Comparison of ENCODE assay signal across 9 mouse cellular contexts in the genomic region with DNA sequence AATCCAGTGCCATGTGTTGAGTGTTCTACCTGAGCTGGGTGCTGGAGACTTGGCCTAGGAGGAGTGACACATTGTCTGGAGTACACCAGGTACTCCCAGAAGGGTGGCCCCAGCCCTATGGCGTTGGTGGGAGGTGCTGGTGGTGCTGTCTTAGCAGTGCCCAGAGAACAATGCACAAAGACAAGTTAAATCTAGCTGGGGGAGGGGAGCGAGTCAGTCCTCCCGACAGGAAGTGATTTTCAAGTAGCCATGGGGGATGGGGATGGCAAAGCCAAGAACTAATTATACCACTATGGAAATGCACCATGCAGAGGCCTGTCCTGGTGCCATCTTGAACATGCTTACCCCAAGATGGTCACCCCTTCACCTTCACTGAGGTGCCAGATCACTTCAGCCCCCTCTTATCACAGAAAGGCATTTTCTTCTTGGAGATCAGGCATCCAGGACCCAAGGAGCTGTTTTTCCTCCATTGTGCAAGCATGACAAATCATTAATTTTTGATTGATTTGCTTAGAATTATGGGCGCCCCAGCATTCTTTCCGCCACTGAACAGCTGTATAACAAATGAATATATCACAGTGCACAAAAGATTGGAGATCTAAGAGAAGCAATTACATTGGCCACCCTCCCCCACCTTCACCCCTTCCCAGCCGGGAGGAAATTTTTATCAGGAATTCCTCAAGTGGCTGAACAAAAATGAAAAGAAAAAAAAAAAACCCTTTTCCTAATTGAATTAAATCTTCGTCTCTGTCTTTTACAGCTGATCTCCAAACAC.
DNase-seq lines count a peak whose midpoint lies in the region; ATAC-seq and TF ChIP-seq lines count a peak whose summit lies in the region.
"Had no signal": no experiment of that assay in that cellular context is flagged by ENCODE, and none has a peak within 500 bp of the region (broad histone marks: within the 10 kb centered on the region; RNA-seq: fewer than 3 reads in every experiment).

No protein-coding gene starts in this region.

- no peak overlapping the region for H3K9ac ChIP-seq in forebrain, postnatal 0 days
- H3K9ac ChIP-seq in hindbrain, embryonic 14.5 days: no peak overlapping the region
- H3K9ac ChIP-seq in midbrain, embryonic 14.5 days (replicated peaks; ENCODE audit: low read length): no peak overlapping the region
- no peak overlapping the region for H3K9ac ChIP-seq in liver, postnatal 0 days (replicated peaks)

- WGBS in forebrain, embryonic 10.5 days: 53% methylated on average over 7 of the region's 7 CpGs
- 34% methylated on average over 7 of the region's 7 CpGs for WGBS in forebrain, postnatal 0 days
- 14% methylated on average over 7 of the region's 7 CpGs for WGBS in hindbrain, embryonic 14.5 days
- WGBS in midbrain, embryonic 14.5 days: 15% methylated on average over 7 of the region's 7 CpGs
- 51% methylated on average over 7 of the region's 7 CpGs for WGBS in liver, postnatal 0 days (ENCODE audit: insufficient replicate concordance)

- no peak overlapping the region for H3K4me3 ChIP-seq in forebrain, embryonic 10.5 days
- H3K4me3 ChIP-seq in forebrain, postnatal 0 days (ENCODE audit: low read depth, low read length): no peak overlapping the region
- no peak overlapping the region for H3K4me3 ChIP-seq in hindbrain, embryonic 14.5 days (replicated peaks; ENCODE audit: low read length)
- no peak overlapping the region for H3K4me3 ChIP-seq in midbrain, embryonic 14.5 days (replicated peaks; ENCODE audit: low read depth, low read length)
- no peak overlapping the region for H3K4me3 ChIP-seq in liver, postnatal 0 days (ENCODE audit: low read depth, low read length)

- H3K27me3 ChIP-seq in forebrain, embryonic 10.5 days (ENCODE audit: poor library complexity, severe bottlenecking): no peaks in the 10 kb centered on the region
- no peaks in the 10 kb centered on the region for H3K27me3 ChIP-seq in forebrain, postnatal 0 days (ENCODE audit: insufficient read depth, low read length)
- H3K27me3 ChIP-seq in hindbrain, embryonic 14.5 days (ENCODE audit: control insufficient read depth, insufficient read depth, low read length): no peaks in the 10 kb centered on the region
- H3K27me3 ChIP-seq in midbrain, embryonic 14.5 days (ENCODE audit: control insufficient read depth, insufficient read depth, low read length): no peaks in the 10 kb centered on the region
- H3K27me3 ChIP-seq in liver, postnatal 0 days (ENCODE audit: insufficient read depth, low read length): no peaks in the 10 kb centered on the region

- peaks cover 43% of the 10 kb centered on the region for H3K4me1 ChIP-seq in forebrain, embryonic 10.5 days
- H3K4me1 ChIP-seq in forebrain, postnatal 0 days (ENCODE audit: insufficient read depth): no peaks in the 10 kb centered on the region
- peaks cover 38% of the 10 kb centered on the region for H3K4me1 ChIP-seq in hindbrain, embryonic 14.5 days (replicated peaks; ENCODE audit: control insufficient read depth, insufficient read depth, low read length)
- H3K4me1 ChIP-seq in midbrain, embryonic 14.5 days (ENCODE audit: control insufficient read depth, insufficient read depth, low read length): peaks cover 36% of the 10 kb centered on the region
- H3K4me1 ChIP-seq in liver, postnatal 0 days (ENCODE audit: insufficient read depth): peaks cover 15% of the 10 kb centered on the region; the same call in 1 of the 2 replicates

- H3K27ac ChIP-seq in forebrain, embryonic 10.5 days: peak overlapping the region; percentile 77
- H3K27ac ChIP-seq in forebrain, postnatal 0 days (ENCODE audit: low read depth, low read length): no peak overlapping the region
- H3K27ac ChIP-seq in hindbrain, embryonic 14.5 days: peak overlapping the region; percentile 80
- H3K27ac ChIP-seq in midbrain, embryonic 14.5 days (replicated peaks; ENCODE audit: low read depth, low read length): peak overlapping the region; percentile 72
- no peak overlapping the region for H3K27ac ChIP-seq in liver, postnatal 0 days (ENCODE audit: low read depth)

- no peaks in the 10 kb centered on the region for H3K9me3 ChIP-seq in forebrain, embryonic 10.5 days
- no peaks in the 10 kb centered on the region for H3K9me3 ChIP-seq in forebrain, postnatal 0 days (ENCODE audit: low read length)
- no peaks in the 10 kb centered on the region for H3K9me3 ChIP-seq in hindbrain, embryonic 14.5 days (ENCODE audit: control insufficient read depth, low read length)
- no peaks in the 10 kb centered on the region for H3K9me3 ChIP-seq in midbrain, embryonic 14.5 days (ENCODE audit: control insufficient read depth, low read length)
- no peaks in the 10 kb centered on the region for H3K9me3 ChIP-seq in liver, postnatal 0 days (ENCODE audit: low read length)

- H3K36me3 ChIP-seq in forebrain, embryonic 10.5 days (replicated peaks): peaks cover 14% of the 10 kb centered on the region
- H3K36me3 ChIP-seq in forebrain, postnatal 0 days (ENCODE audit: insufficient read depth): no peaks in the 10 kb centered on the region
- no peaks in the 10 kb centered on the region for H3K36me3 ChIP-seq in hindbrain, embryonic 14.5 days (replicated peaks; ENCODE audit: control insufficient read depth, insufficient read depth)
- H3K36me3 ChIP-seq in midbrain, embryonic 14.5 days (ENCODE audit: control insufficient read depth, insufficient read depth, low read length): no peaks in the 10 kb centered on the region
- no peaks in the 10 kb centered on the region for H3K36me3 ChIP-seq in liver, postnatal 0 days (replicated peaks; ENCODE audit: insufficient read depth, low read length)

- no peak overlapping the region for H3K4me2 ChIP-seq in forebrain, postnatal 0 days (ENCODE audit: low read depth)
- H3K4me2 ChIP-seq in hindbrain, embryonic 14.5 days (replicated peaks): 0 out of 2 replicates have a peak overlapping the region, but pooled peaks have one; percentile 18
- H3K4me2 ChIP-seq in midbrain, embryonic 14.5 days (ENCODE audit: low read length): no peak overlapping the region; the same call in 1 of the 2 replicates
- H3K4me2 ChIP-seq in liver, postnatal 0 days (ENCODE audit: low read depth, low read length): no peak overlapping the region

- no peak for DNase-seq in forebrain, embryonic 10.5 days (ENCODE audit: extremely low spot score, low spot score)
- no peak for DNase-seq in forebrain, postnatal 0 days
- peak; percentile 56 for DNase-seq in brain, embryonic 14.5 days (ENCODE audit: low read depth)
- peak; percentile 43 for DNase-seq in hindbrain, embryonic 14.5 days (ENCODE audit: low spot score)
- peak; percentile 66 for DNase-seq in midbrain, embryonic 14.5 days
- no peak for DNase-seq in liver, postnatal 0 days
- DNase-seq in ovary, postnatal 36 days (ENCODE audit: low spot score): no peak
- DNase-seq in lung, postnatal 25 days (ENCODE audit: low spot score): no peak

- no peak for TF ChIP-seq POLR2A in brain, embryonic 14.5 days (IDR thresholded peaks at IDR 0.05; ENCODE audit: borderline replicate concordance, extremely low read depth, insufficient read depth, insufficient read length, poor library complexity, severe bottlenecking)

- TF ChIP-seq EP300 in liver, postnatal 0 days (IDR thresholded peaks at IDR 0.05; ENCODE audit: low read depth): no peak

- no peak for ATAC-seq in forebrain, postnatal 0 days
- ATAC-seq in hindbrain, embryonic 14.5 days (ENCODE audit: low FRiP score): peak; percentile 33
- peak; percentile 15; the same call in 1 of the 2 replicates for ATAC-seq in midbrain, embryonic 14.5 days (ENCODE audit: low FRiP score, low TSS enrichment)
- ATAC-seq in liver, postnatal 0 days: no peak
- ATAC-seq: activated CD4-positive, CD25-positive, alpha-beta regulatory T cell, adult 4 months had no signal

- no peak for TF ChIP-seq CTCF in forebrain, postnatal 0 days (IDR thresholded peaks at IDR 0.05; ENCODE audit: low read depth)
- TF ChIP-seq CTCF in brain, embryonic 14.5 days (IDR thresholded peaks at IDR 0.05; ENCODE audit: borderline replicate concordance, extremely low read depth, insufficient read depth, insufficient read length): no peak
- TF ChIP-seq CTCF in liver, postnatal 0 days (IDR thresholded peaks at IDR 0.05; ENCODE audit: low read depth): no peak

Comparison
In these comparisons a context has a peak if more than half of its experiments do, and no peak if none do; other contexts are left out.
1. H3K27ac ChIP-seq: peak in forebrain, embryonic 10.5 days (single experiment), hindbrain, embryonic 14.5 days (single experiment) and midbrain, embryonic 14.5 days (single experiment); none in forebrain, postnatal 0 days (single experiment) and liver, postnatal 0 days (single experiment).
2. DNase-seq: peak in brain, embryonic 14.5 days (single experiment), hindbrain, embryonic 14.5 days (single experiment) and midbrain, embryonic 14.5 days (single experiment); none in forebrain, embryonic 10.5 days (single experiment), forebrain, postnatal 0 days (single experiment), liver, postnatal 0 days (single experiment), ovary, postnatal 36 days (single experiment) and lung, postnatal 25 days (single experiment).
3. ATAC-seq: peak in hindbrain, embryonic 14.5 days (single experiment) and midbrain, embryonic 14.5 days (single experiment); none in forebrain, postnatal 0 days (single experiment) and liver, postnatal 0 days (single experiment).